Mouse (Mus musculus): ENCODE measurements around the gene Gm49630.
"Not testable (repeated sequence)": the region's sequence is repeated elsewhere in the genome, so short reads cannot be mapped to it uniquely, and the experiment has no call there.

The Gm49630 gene

GRCm38 (mm10) chr17:7366676-7367374, 5.0 kb downstream of the Gm49630 start:
- DNase-seq: not testable (repeated sequence)

- not testable (repeated sequence) for DNase-seq
Observed at GRCm38 (mm10) chr17:7366265-7366664, 5.5 kb downstream of the Gm49630 start.

GRCm38 (mm10) chr17:7365615-7366014, 6.2 kb downstream of the Gm49630 start:
- not testable (repeated sequence) for DNase-seq

- DNase-seq: peak; percentile 82
Observed at GRCm38 (mm10) chr17:7360749-7361465, 10.9 kb downstream of the Gm49630 start.

- DNase-seq: not testable (repeated sequence)
Observed at GRCm38 (mm10) chr17:7359806-7360205, 12.0 kb downstream of the Gm49630 start.

- DNase-seq: not testable (repeated sequence)
Observed at GRCm38 (mm10) chr17:7352596-7352995, 19.2 kb downstream of the Gm49630 start, which contains the start of gene Ttll2. TSS of gene Ttll2 (minus strand) at chr17:7352696.

- peak; percentile 17 for DNase-seq
Observed at GRCm38 (mm10) chr17:7348765-7349164, 23.0 kb downstream of the Gm49630 start.

- DNase-seq: not testable (repeated sequence)
Observed at GRCm38 (mm10) chr17:7337381-7337780, 34.4 kb downstream of the Gm49630 start.

GRCm38 (mm10) chr17:7332745-7333144, 39.0 kb downstream of the Gm49630 start:
- DNase-seq: not testable (repeated sequence)

- not testable (repeated sequence) for DNase-seq
Observed at GRCm38 (mm10) chr17:7326415-7326814, 45.4 kb downstream of the Gm49630 start.

- not testable (repeated sequence) for DNase-seq
Observed at GRCm38 (mm10) chr17:7324346-7324745, 47.4 kb downstream of the Gm49630 start, which contains the start of gene Tcp10a. TSS of gene Tcp10a (plus strand) at chr17:7324646.

GRCm38 (mm10) chr17:7319789-7320188, 52.0 kb downstream of the Gm49630 start:
- not testable (repeated sequence) for DNase-seq

GRCm38 (mm10) chr17:7315693-7316382, 55.9 kb downstream of the Gm49630 start:
- DNase-seq: not testable (repeated sequence)

GRCm38 (mm10) chr17:7306278-7307196, 65.2 kb downstream of the Gm49630 start:
- DNase-seq: peak; percentile 54
